Mouse (Mus musculus) cerebellum, adult 9-10 months (tissue): Measurements from ENCODE around the gene Vamp2.
A peak's percentile ranks its signal among the peaks of the same experiment; 100 is the strongest.

Experiments
- DNase-seq: peaks from one replicate; pipeline ENCODE4 v3.0.0; 2022

Gene Vamp2

DNA sequence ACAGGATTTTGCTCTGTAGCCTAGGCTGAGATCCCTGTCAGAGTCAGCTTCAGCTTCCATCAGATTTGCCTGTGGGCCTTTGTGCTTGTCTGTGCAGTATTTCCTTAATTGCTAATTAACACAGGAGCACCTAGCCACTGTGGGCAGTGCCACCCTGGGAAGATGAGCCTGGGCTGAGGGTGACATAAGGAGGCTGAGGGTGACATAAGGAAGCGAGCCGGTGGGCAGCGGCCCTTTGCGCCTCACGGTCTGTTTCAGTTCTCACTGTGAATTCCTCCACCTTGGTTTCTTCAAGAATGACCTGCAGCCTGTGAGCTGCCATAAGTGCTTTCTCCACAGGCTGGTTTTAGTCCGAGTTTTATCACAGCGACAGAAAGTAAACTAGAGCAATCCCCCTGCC, 6.7 kb upstream of the Vamp2 start:
- DNase-seq = no peak

GRCm38 (mm10) chr11:69085608-69086007, 2.7 kb upstream of the Vamp2 start:
- peak; percentile 35 for DNase-seq

DNA sequence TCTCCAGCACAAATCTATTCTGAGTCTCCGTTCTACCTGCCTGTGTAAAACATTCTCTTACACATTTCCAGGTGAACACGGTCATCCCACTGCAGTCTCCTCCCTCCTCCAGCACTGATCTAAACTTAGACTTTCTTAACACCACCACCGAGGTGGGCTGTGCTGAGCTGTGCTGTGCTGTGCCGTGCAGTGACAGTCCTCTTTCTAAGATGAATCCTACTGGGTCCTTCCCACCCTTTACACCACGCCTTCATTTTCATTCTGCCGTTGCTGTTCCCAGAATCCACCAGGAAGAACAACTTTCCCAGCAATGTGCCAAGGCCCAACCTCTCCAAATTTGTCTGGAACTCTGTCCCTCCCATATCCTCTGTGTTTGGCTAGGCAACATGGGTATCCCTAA, 1.9 kb upstream of the Vamp2 start:
- DNase-seq = peak; percentile 51

GRCm38 (mm10) chr11:69087082-69087481, 1.2 kb upstream of the Vamp2 start:
- DNase-seq = peak; percentile 45

DNA sequence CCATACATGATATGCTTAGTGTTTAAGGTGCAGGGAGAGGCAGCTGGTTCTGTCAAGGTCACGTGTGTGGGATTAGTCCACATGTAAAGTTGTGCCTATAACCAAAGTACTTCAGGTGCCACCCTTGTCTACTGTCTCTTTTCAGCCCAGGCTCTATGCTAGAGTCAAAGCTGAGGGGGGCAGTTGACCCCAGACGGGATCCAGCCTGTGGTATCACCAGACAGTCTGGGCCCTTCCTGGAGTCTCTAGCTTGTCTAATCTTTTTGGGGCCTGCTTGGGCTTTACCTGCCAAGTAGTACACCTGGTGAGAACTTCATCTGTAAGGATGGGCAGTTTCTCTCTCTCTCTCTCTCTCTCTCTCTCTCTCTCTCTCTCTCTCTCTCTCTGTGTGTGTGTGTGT, 693 bp upstream of the Vamp2 start:
- DNase-seq = no peak

DNA sequence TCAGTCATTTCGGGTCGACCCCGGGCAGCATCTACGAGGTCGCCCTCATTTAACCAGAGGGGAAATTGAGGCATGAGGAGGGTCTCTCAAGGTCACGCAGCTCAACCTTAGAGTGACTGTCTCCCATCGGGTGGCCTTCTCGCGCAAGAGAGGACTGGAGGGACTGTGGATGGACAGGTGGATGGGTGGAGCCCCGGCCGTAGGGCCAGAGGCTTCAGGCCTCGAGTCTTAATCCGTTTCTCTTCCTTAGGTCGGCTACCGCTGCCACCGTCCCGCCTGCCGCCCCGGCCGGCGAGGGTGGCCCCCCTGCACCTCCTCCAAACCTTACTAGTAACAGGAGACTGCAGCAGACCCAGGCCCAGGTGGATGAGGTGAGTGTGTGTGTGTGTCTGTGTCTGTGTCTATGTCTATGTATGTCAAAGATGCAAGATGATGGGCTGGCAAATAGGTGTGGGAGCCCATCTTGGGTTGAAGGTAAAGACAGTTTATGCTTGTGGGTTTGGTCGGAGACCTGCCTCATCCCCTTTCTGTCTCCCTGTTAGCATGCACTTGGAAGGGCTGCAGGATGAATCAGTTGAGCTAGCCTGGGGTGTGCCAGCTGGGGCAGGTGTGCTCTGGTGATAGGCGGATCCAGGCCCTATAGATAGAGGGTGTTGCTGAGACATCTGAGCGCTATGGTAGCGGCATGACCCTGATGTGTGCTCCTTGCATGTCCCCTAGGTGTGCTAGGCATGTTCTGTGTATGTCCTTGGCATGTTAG, 746 bp downstream of the Vamp2 start:
- peak; percentile 62 for DNase-seq

DNA sequence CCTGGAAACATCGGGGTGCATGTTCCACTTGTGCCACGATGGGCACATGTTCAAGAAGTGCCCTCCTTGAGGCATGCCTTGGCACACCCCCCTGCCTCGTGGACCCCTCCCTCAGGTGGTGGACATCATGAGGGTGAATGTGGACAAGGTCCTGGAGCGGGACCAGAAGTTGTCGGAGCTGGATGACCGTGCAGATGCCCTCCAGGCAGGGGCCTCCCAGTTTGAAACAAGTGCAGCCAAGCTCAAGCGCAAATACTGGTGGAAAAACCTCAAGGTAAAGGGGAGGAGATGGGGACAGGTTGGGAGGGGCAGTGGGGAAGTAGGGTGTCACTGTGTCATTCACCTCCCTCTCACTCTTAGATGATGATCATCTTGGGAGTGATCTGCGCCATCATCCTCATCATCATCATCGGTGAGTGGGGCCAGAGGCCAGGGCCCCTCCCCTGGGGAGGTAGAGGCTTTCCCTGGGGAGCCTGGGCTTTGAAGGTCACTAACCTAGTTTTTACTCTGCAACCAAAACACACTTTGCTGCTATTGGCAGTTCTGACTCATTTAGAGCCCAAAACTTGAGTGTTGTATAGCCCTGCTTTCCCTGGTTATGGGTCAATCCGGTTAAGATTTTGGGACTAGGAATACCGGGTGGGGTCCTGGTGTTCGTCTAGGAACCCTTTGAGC, 1.5 kb downstream of the Vamp2 start:
- DNase-seq = peak; percentile 77

DNA sequence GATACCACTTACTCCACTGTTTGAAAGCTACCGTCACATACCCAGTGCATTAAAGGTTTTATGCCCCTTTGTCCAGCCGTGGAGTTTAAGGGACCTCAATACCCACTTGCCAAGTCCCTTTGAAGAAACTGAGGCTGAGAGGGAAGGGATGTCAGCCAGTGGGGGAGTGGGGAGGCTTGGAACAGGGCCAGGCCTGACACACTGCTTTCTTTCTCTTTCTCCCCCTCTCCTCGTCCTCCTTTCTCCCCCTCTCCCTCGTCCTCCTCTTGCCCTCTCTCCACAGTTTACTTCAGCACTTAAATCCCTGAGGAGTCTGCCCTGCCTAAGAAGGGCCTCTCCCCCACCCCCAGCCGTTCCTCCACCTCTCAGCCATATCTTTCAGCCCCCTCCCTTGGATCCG, 2.1 kb downstream of the Vamp2 start:
- peak; percentile 54 for DNase-seq

GRCm38 (mm10) chr11:69091566-69092385, 3.5 kb downstream of the Vamp2 start:
- peak; percentile 68 for DNase-seq

GRCm38 (mm10) chr11:69092386-69092751, 4.1 kb downstream of the Vamp2 start:
- DNase-seq = peak; percentile 94

- no peak for DNase-seq
Measured at GRCm38 (mm10) chr11:69092871-69093270, 4.6 kb downstream of the Vamp2 start.

- peak; percentile 64 for DNase-seq
Measured at GRCm38 (mm10) chr11:69093856-69094255, 5.6 kb downstream of the Vamp2 start.

DNA sequence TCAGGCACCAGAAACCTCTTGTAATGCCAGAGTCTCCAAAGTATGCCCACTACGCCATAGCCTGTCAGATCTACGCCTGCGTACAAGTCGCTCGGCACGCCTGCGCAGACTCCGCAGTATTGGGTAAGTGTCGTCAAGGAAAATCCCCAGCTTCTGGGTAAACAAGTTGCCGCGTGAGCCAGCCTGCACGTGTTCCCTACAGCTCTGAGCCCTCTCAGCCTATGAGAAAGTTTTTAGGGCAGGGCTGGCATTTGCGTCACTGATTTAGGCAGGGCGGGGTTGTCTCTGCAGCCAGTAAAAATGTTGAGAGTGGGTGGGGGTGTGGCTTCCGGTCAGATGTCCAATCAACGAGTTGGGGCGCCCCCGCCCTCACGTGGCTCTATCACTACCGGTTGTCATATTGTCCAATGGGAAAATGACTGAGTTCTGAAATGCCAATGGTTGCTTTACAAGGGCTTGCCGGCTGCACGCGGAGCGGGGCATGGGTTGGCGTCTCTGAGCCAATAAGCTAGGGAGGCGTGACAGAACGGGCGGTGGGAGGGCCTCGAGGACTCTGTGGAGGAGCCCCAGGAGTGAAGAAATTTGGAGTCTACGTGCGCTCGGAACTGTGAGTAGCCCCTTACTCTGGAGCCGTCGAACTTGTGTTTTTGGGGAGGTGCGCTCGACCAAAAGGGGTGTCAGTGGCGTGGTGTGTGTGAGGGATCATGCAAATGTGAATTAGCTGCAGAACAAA, 6.6 kb downstream of the Vamp2 start, which contains the start of gene Per1:
Per1 (plus strand) TSS at position 521 of the 733 bp plus-strand sequence.
- peak; percentile 100 for DNase-seq

GRCm38 (mm10) chr11:69095511-69096231, 7.4 kb downstream of the Vamp2 start:
- DNase-seq = peak; percentile 66

DNA sequence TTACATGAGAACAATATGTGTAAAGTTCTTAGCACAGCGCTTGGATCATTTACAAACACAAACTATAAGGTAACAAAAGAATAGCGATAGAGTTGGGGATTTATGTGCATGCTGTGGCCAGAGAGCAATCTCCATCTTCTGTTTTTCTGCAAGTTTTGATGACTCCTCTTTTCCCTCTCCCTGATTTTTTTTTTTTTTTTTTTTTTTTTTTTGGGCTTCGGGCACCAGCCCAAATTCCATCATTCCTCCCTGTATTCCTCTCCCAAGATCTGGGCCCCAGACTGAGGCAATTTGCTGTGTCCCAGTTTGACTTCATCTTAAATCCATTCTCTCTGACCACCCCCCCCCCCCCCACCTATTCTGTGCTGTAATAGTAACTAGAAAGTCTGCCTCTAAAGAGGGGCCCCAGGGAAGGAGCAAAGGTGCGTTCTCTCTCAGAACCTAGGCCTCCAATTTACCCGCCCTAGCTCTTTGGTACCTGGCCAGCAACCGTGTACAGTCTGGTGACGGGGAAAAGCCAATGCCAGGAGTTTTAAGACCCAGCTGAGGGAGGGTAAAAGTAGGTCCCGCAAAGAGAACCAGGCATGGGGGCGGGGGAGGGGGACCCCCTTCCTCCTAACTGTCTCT, 8.2 kb downstream of the Vamp2 start:
- no peak for DNase-seq

DNA sequence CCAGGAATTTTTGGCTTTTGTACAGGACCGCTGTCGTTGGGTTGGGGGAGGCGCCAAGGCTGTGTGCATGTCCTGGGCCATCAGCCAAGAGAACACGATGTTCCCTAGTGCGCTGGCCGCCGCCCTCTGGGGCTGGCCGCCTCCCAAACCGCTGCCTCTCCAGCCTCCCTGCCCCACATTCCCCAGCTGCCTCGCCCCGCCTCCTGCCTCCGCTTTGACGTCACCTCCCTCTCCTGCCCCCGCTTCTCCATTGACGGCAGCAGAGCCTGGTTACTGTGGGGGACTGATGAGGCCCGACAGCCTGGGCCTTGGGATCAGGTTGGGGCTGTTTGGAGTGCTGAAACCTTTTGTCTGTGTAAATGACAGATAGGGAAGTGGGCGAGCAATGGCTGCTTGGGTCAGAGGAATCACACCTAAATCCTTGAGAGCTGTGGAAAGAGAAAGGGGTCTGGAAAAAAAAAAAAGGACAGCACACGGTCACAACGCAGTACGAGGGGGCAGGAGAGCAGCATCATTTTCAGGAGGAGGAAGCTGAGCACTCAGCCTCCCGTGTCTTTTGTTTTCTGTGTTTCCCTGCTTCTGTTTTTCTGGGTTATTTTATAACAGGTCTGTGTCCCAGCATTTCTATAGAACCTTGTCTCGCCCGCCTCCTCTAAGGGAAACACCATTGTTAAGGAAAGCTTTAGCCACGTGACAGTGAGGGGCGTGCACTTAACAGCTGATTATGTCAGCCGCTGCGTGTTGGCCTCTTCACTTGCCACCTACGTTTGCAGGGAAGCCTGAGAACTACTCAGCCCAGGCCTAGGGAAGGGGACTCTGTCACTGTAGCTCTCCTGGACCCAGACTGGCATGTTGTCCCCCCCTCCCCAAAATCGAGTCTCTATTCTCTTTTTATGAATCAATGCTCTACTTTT, 9.0 kb downstream of the Vamp2 start:
- DNase-seq = peak; percentile 92

- no peak for DNase-seq
Measured at GRCm38 (mm10) chr11:69098039-69098761, 9.9 kb downstream of the Vamp2 start.

DNA sequence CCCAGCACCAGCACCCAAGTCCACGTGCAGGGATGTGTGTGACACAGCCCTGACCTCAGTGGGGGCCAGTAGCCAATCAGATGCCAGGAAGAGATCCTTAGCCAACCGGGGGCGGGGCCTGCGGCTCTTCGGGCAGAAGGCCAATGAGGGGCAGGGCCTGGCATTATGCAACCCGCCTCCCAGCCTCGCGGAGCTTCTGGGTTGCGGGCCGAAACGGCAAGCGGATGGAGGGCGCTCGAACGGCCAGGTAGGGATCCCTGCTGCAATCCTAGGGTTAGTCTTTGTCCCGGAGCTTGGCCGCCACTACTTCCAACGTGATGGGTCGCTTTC, 10.4 kb downstream of the Vamp2 start:
- DNase-seq = peak; percentile 99

DNA sequence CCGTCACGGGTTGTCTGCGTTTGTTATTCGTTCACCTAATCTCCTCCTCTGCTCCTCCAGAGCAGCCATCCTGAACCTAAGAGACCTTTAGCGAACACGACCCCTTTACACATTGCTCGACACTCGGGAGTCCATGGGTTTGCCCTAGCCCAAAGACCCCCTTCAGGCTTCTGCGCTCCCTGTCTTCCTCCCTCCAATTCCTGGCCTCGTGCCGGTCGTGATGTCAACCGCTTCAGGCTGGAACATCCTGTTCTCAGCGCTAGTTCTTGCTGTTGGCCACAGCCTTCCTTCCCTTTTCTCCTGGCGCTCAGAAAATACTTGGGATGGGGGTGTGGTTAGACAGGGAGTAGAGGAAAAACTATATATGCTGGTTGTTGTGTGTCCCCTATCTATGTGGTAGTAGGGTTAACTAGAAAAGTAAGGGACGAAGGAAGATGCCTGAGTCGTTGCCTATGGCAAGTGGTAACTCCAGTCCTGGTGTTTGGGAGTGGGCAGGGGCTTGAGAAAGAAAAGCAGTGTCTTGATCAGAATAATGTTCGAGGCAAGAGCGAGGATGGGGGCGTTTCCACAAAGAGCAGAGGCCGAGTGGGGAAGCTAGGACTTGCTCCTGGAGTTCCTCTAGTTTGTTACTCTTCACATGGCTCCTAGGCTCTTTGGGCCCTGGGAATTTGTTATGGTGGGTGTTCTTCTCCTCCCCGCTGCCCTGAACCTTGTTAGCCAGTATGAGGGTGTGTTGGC, 11.1 kb downstream of the Vamp2 start:
- peak; percentile 86 for DNase-seq
